Mouse (Mus musculus): Measurements from ENCODE around the gene Adam19. TPM values are rescaled to one million over a fixed set of nuclear protein-coding genes. Genes with fewer than 3 reads are reported as not detected.

Adam19 gene
- total and polyA plus RNA-seq, 2 experiments from 2014 or later: 5.8 to 18.5 TPM

DNA sequence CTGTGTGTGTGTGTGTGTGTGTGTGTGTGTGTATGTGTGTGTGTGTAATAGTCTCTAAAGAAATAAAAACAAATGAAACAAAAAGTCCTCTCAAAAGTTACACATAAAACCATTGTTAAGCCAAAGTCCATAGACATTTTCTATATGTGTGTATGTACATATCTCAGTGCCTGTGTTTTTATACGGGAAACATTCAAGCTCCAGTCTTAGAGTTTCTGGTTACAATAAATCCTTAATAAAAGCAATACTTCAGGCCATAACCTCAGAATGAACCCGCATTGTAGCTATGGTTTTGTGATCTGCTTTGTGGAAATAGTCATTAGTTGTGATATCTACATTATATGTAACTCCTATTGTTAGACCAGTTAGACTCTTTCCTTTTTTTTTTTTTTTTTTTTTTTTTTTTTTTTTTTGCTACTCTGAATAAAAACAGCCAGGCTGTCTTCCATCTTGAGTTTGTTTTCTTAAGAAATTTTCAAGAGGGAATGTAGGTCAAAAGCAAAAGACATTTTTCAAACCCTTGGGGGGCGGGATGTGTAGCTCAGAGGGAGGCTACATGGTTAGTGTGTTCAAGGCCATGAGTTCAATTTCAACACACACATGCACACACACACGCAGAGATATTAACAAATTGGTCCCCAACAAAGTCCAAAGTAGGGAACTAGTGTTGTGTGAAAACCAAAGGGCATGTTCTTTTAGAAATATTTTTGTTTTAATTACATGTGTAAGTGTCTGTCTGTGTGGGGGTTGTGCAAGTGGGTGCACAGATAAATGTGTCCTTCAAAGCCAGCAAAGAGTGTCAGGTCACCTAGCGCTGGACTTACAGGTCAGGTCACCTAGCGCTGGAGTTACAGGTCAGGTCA lies 27.6 kb upstream of the Adam19 start:
- H3K27me3 ChIP-seq (ENCODE audit: insufficient read depth, low read length): no peaks in the 10 kb centered on the region
- WGBS: 92% methylated on average over 6 of the region's 6 CpGs
- ATAC-seq: no peak
- no peaks in the 10 kb centered on the region for H3K36me3 ChIP-seq (ENCODE audit: insufficient read depth, low read length)
- H3K4me3 ChIP-seq (ENCODE audit: low read length): no peak overlapping the region
- no peak overlapping the region for H3K9ac ChIP-seq (replicated peaks; ENCODE audit: low read length)
- H3K4me2 ChIP-seq (ENCODE audit: low read depth, low read length): no peak overlapping the region
- H3K27ac ChIP-seq: no peak overlapping the region
- no peaks in the 10 kb centered on the region for H3K9me3 ChIP-seq (ENCODE audit: low read length)
- DNase-seq (ENCODE audit: low spot score): no peak
- TF ChIP-seq CTCF (IDR thresholded peaks at IDR 0.05; ENCODE audit: low read depth): no peak
- no peaks in the 10 kb centered on the region for H3K4me1 ChIP-seq (ENCODE audit: insufficient read depth, low read length)

DNA sequence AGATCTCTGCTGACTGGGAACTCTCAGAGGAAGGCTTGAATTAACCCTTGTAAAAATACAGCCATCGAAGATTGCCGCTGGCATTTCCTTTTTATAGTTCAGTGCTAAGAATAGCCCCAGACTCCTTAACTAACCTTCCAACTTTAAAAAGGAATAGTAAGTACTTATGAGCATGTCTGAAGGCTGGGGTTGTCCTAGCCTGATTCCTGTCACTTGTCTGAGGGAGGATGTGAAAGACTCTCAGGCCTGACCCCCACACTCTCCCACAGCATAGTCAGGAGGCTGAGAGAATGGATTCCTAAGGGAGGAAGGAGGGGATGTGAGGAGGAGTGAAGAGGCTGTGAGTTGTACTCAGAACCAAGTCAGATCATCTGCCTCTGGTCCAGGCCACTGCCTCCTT lies 26.3 kb upstream of the Adam19 start:
- Histone ChIP-seq H3K4me2 (ENCODE audit: low read depth, low read length) (no peak overlapping the region), H3K27me3 (ENCODE audit: insufficient read depth, low read length) (no peaks in the 10 kb centered on the region), H3K9ac (replicated peaks; ENCODE audit: low read length) (no peak overlapping the region), H3K4me1 (ENCODE audit: insufficient read depth, low read length) (no peaks in the 10 kb centered on the region), H3K36me3 (ENCODE audit: insufficient read depth, low read length) (no peaks in the 10 kb centered on the region), H3K9me3 (ENCODE audit: low read length) (no peaks in the 10 kb centered on the region), H3K4me3 (ENCODE audit: low read length) (no peak overlapping the region), H3K27ac (no peak overlapping the region)
- WGBS: 86% methylated on average over 2 of the region's 2 CpGs
- DNase-seq (ENCODE audit: low spot score) (no peak), ATAC-seq (no peak)
- no peak for TF ChIP-seq CTCF (IDR thresholded peaks at IDR 0.05; ENCODE audit: low read depth)

DNA sequence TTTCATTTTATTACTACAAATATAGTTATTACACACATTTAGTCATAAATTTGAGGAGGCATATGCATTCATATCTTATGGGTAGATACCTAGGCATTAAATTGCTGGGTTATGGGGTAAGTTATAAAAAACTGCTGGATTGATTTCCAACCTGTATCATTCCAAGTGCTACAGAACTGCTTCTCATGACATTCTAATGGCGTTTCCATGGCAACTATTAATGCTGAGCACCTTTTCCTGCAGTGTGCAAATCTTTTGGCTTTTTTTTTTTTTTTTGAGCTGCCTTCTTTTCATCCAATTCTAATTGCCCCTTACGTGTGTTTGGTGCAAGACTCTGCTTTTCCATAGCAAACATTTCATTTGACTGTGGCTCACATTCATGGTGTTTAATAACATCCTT lies 25.8 kb upstream of the Adam19 start:
- 47% methylated on average over 2 of the region's 2 CpGs for WGBS
- Histone ChIP-seq H3K27me3 (ENCODE audit: insufficient read depth, low read length) (no peaks in the 10 kb centered on the region), H3K9me3 (ENCODE audit: low read length) (no peaks in the 10 kb centered on the region), H3K4me3 (ENCODE audit: low read length) (no peak overlapping the region), H3K9ac (replicated peaks; ENCODE audit: low read length) (no peak overlapping the region), H3K4me1 (ENCODE audit: insufficient read depth, low read length) (no peaks in the 10 kb centered on the region), H3K27ac (no peak overlapping the region), H3K36me3 (ENCODE audit: insufficient read depth, low read length) (no peaks in the 10 kb centered on the region), H3K4me2 (ENCODE audit: low read depth, low read length) (no peak overlapping the region)
- TF ChIP-seq CTCF (IDR thresholded peaks at IDR 0.05; ENCODE audit: low read depth): no peak
- ATAC-seq (no peak), DNase-seq (ENCODE audit: low spot score) (peak; percentile 39)

DNA sequence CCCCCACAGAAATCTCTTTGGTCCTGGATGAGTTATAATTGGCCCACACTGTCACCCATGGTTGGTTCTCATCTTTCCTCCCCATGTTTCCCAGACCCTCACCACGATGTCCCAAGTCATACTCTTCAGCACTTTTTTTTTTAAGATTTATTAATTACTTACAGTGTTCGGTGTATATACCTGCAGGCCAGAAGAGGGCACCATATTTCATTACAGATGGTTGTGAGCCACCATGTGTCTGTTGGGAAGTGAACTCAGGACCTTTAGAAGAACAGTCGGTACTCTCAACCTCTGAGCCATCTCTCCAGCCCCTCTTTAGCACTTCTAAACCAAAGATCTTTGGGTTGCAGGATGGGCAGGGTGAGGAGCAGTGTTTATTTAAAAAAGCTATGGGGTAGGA lies 24.3 kb upstream of the Adam19 start:
- Histone ChIP-seq H3K27me3 (ENCODE audit: insufficient read depth, low read length) (no peaks in the 10 kb centered on the region), H3K4me1 (ENCODE audit: insufficient read depth, low read length) (no peaks in the 10 kb centered on the region), H3K27ac (no peak overlapping the region), H3K4me3 (ENCODE audit: low read length) (no peak overlapping the region), H3K9ac (replicated peaks; ENCODE audit: low read length) (no peak overlapping the region), H3K36me3 (ENCODE audit: insufficient read depth, low read length) (no peaks in the 10 kb centered on the region), H3K4me2 (ENCODE audit: low read depth, low read length) (no peak overlapping the region), H3K9me3 (ENCODE audit: low read length) (no peaks in the 10 kb centered on the region)
- ATAC-seq (no peak), DNase-seq (ENCODE audit: low spot score) (no peak)
- 47% methylated on average over 3 of the region's 3 CpGs for WGBS
- TF ChIP-seq CTCF (IDR thresholded peaks at IDR 0.05; ENCODE audit: low read depth): peak; percentile 4; the same call in 1 of the 2 replicates

DNA sequence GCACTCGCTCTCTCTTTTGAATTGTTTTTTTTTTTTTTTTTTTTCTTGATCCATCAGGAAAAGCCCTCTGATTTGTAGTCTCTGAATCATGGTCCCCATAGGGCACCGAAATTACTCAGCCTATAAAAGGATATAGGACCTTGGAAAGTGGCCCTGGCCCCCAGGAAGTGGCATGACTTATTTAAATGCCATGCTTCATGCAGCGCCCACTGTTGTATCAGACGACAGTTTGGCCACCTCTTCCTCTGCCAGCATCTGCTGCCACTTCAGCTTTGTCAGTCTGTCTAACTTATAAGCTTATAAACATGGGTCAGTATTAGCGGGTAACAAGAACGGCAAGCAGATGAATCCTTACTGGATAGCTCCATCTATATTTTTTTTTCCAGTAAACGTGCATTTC lies 22.8 kb upstream of the Adam19 start:
- H3K27me3 ChIP-seq (ENCODE audit: insufficient read depth, low read length): no peaks in the 10 kb centered on the region
- H3K9ac ChIP-seq (replicated peaks; ENCODE audit: low read length): no peak overlapping the region
- WGBS: 87% methylated on average over 7 of the region's 7 CpGs
- ATAC-seq (no peak), DNase-seq (ENCODE audit: low spot score) (no peak)
- no peak overlapping the region for H3K4me3 ChIP-seq (ENCODE audit: low read length)
- TF ChIP-seq CTCF (IDR thresholded peaks at IDR 0.05; ENCODE audit: low read depth): no peak
- no peak overlapping the region for H3K4me2 ChIP-seq (ENCODE audit: low read depth, low read length)
- no peaks in the 10 kb centered on the region for H3K4me1 ChIP-seq (ENCODE audit: insufficient read depth, low read length)
- H3K36me3 ChIP-seq (ENCODE audit: insufficient read depth, low read length): no peaks in the 10 kb centered on the region
- no peak overlapping the region for H3K27ac ChIP-seq
- no peaks in the 10 kb centered on the region for H3K9me3 ChIP-seq (ENCODE audit: low read length)

DNA sequence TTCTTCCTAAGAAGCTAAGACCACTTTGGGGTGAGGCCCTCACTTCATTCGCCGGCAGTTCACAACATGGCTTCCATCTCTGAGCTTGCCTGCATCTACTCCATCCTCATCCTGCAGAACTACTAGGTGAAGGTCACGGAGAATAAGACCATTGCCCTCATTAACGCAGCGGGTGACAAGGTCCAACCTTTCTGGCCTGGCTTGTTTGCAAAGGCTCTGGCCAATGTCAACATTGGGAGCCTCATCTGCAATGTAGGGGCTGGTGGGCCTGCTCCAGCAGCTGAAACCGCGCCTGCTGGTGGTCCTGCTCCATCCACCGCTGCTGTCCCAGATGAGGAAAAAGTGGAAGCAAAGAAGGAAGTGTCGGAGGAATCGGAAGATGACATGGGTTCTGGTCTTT lies 19.4 kb upstream of the Adam19 start:
- Histone ChIP-seq H3K27ac (no peak overlapping the region), H3K4me1 (ENCODE audit: insufficient read depth, low read length) (no peaks in the 10 kb centered on the region), H3K9me3 (ENCODE audit: low read length) (no peaks in the 10 kb centered on the region), H3K4me2 (ENCODE audit: low read depth, low read length) (no peak overlapping the region), H3K27me3 (ENCODE audit: insufficient read depth, low read length) (no peaks in the 10 kb centered on the region), H3K9ac (replicated peaks; ENCODE audit: low read length) (no peak overlapping the region), H3K4me3 (ENCODE audit: low read length) (no peak overlapping the region), H3K36me3 (ENCODE audit: insufficient read depth, low read length) (no peaks in the 10 kb centered on the region)
- ATAC-seq (no peak), DNase-seq (ENCODE audit: low spot score) (no peak)
- no peak for TF ChIP-seq CTCF (IDR thresholded peaks at IDR 0.05; ENCODE audit: low read depth)
- WGBS: 97% methylated on average over 10 of the region's 10 CpGs

DNA sequence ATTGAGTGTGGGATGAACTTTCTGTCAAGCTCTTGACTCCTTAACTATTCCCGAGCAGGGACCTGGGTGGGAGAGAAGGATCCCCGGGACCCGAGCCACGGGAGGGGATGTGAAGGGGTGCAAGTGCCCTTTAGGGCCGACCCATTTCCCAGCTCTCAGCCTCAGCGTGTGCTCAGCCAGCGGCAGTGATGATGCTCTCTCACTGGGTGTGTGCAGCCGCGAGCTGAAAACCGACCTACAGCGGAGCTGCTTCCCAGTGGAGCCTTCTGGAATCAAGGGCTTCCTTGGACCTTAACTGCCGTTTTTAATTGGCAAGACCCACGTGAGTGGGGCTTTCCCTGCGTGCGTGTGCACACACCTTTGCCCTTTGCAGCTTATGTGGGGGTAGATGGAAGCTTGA lies 16.9 kb upstream of the Adam19 start:
- no peak overlapping the region for H3K4me2 ChIP-seq (ENCODE audit: low read depth, low read length)
- H3K4me1 ChIP-seq (ENCODE audit: insufficient read depth, low read length): no peaks in the 10 kb centered on the region
- H3K27me3 ChIP-seq (ENCODE audit: insufficient read depth, low read length): no peaks in the 10 kb centered on the region
- no peaks in the 10 kb centered on the region for H3K36me3 ChIP-seq (ENCODE audit: insufficient read depth, low read length)
- TF ChIP-seq CTCF (IDR thresholded peaks at IDR 0.05; ENCODE audit: low read depth): no peak
- no peaks in the 10 kb centered on the region for H3K9me3 ChIP-seq (ENCODE audit: low read length)
- DNase-seq (ENCODE audit: low spot score) (no peak), ATAC-seq (no peak)
- H3K9ac ChIP-seq (replicated peaks; ENCODE audit: low read length): no peak overlapping the region
- WGBS: 78% methylated on average over 15 of the region's 15 CpGs
- no peak overlapping the region for H3K27ac ChIP-seq
- H3K4me3 ChIP-seq (ENCODE audit: low read length): no peak overlapping the region
